Mouse (Mus musculus): ENCODE measurements around the gene Map4k4.

- TF ChIP-seq POLR2A (IDR thresholded peaks at IDR 0.05; ENCODE audit: insufficient read length, low read depth), result no peak
- no peak for TF ChIP-seq TCF3 (IDR thresholded peaks at IDR 0.05; ENCODE audit: insufficient read length, low read depth)
Observed at GRCm38 (mm10) chr1:39869721-39870201, 31.0 kb upstream of the Map4k4 start.
